Mouse (Mus musculus) MEL (cell line): ENCODE data around the gene N4bp2l2. TPM values are rescaled to one million over a fixed set of nuclear protein-coding genes. Genes with fewer than 3 reads are reported as not detected.
A peak's percentile ranks its signal among the peaks of the same experiment; 100 is the strongest.

Experiments used
- DNase-seq: peaks from one replicate; pipeline ENCODE4 v3.0.0; 2011; ENCODE audit warnings: low read depth, low spot score
- H3K27ac ChIP-seq: 2 replicates; pipeline ENCODE4 v1.5.1; 2012; ENCODE audit warnings: low read depth, mild to moderate bottlenecking, control low read depth, low read length, moderate library complexity; ENCODE audit not compliant: control insufficient read depth
- H3K27me3 ChIP-seq, 2 experiments: fragments of 150-350 bp in 1 of 2; sonication (generic) in 1 of 2; 2 replicates each; pipeline ENCODE4 v1.6.1; 2012; ENCODE audit warnings: low read length in 2 of 2, mild to moderate bottlenecking in 2 of 2, improper control_type of control experiment in 1 of 2, moderate library complexity in 1 of 2; ENCODE audit not compliant: insufficient read depth in 2 of 2, control insufficient read depth in 1 of 2
- H3K36me3 ChIP-seq, 2 experiments: 2 replicates each; pipeline ENCODE4 v1.6.1; 2012 to 2014; ENCODE audit warnings: low read length in 2 of 2, improper control_type of control experiment in 1 of 2, inconsistent platforms in 1 of 2, mild to moderate bottlenecking in 1 of 2; ENCODE audit not compliant: insufficient read depth in 2 of 2, control insufficient read depth in 1 of 2
- H3K4me1 ChIP-seq, 2 experiments: fragments of 150-350 bp in 1 of 2; sonication (generic) in 1 of 2; 2 replicates each; pipeline ENCODE4 v1.6.1; 2012; ENCODE audit warnings: low read length in 2 of 2, improper control_type of control experiment in 1 of 2, mild to moderate bottlenecking in 1 of 2; ENCODE audit not compliant: insufficient read depth in 2 of 2, control insufficient read depth in 1 of 2
- H3K4me3 ChIP-seq, 2 experiments: fragments of 150-350 bp in 1 of 2; sonication (generic) in 1 of 2; 2 replicates each; pipeline ENCODE4 v1.5.1; 2012; ENCODE audit warnings: low read depth in 2 of 2, low read length in 2 of 2, mild to moderate bottlenecking in 2 of 2, moderate library complexity in 2 of 2, control low read depth in 1 of 2, improper control_type of control experiment in 1 of 2; ENCODE audit not compliant: control insufficient read depth in 1 of 2, insufficient read depth in 1 of 2
- H3K79me2 ChIP-seq: 2 replicates; pipeline ENCODE4 v1.6.1; 2012; ENCODE audit warnings: mild to moderate bottlenecking, low read length, moderate library complexity; ENCODE audit not compliant: control insufficient read depth, poor library complexity, insufficient read depth
- H3K9ac ChIP-seq: 2 replicates; pipeline ENCODE4 v1.6.1; 2012; ENCODE audit warnings: low read depth, mild to moderate bottlenecking, control low read depth, low read length, moderate library complexity; ENCODE audit not compliant: control insufficient read depth, poor library complexity, severe bottlenecking
- H3K9me3 ChIP-seq: fragments of 150-350 bp; sonication (generic); replicated peaks from 2 replicates; pipeline ENCODE4 v1.6.1; 2012; ENCODE audit warnings: mild to moderate bottlenecking, low read length, improper control_type of control experiment, moderate library complexity; ENCODE audit not compliant: insufficient read depth
- BHLHE40 ChIP-seq: IDR thresholded peaks from 2 replicates; pipeline ENCODE4 v1.6.1; 2012; ENCODE audit warnings: low read depth, mild to moderate bottlenecking, inconsistent platforms, low read length, improper control_type of control experiment, borderline replicate concordance
- CHD1 ChIP-seq: IDR thresholded peaks from 2 replicates; pipeline ENCODE4 v1.6.1; 2012; ENCODE audit warnings: low read depth, mild to moderate bottlenecking, inconsistent platforms, low read length, improper control_type of control experiment
- CHD2 ChIP-seq: IDR thresholded peaks from 2 replicates; pipeline ENCODE4 v1.6.1; 2011; ENCODE audit warnings: low read length, improper control_type of control experiment
- ELF1 ChIP-seq: IDR thresholded peaks from 2 replicates; pipeline ENCODE4 v1.6.1; 2014; ENCODE audit warnings: low read depth, mild to moderate bottlenecking, inconsistent platforms, low read length, improper control_type of control experiment, moderate library complexity
- EP300 ChIP-seq, 2 experiments: IDR thresholded peaks; 2 replicates each; pipeline ENCODE4 v1.6.1; 2011; ENCODE audit warnings: improper control_type of control experiment in 2 of 2, low read length in 2 of 2, low read depth in 1 of 2, mild to moderate bottlenecking in 1 of 2
- GABPA ChIP-seq: IDR thresholded peaks from 2 replicates; pipeline ENCODE4 v1.6.1; 2012; ENCODE audit warnings: low read depth, mild to moderate bottlenecking, inconsistent platforms, low read length, improper control_type of control experiment, moderate library complexity
- GATA1 ChIP-seq: IDR thresholded peaks from 2 replicates; pipeline ENCODE4 v1.6.1; 2011; ENCODE audit warnings: low read depth, low read length, improper control_type of control experiment
- HCFC1 ChIP-seq: IDR thresholded peaks from 2 replicates; pipeline ENCODE4 v1.6.1; 2012; ENCODE audit warnings: low read depth, mild to moderate bottlenecking, inconsistent platforms, low read length, improper control_type of control experiment, moderate library complexity
- JUND ChIP-seq: IDR thresholded peaks from 2 replicates; pipeline ENCODE4 v1.6.1; 2011; ENCODE audit warnings: low read depth, mild to moderate bottlenecking, improper control_type of control experiment, low read length
- KAT2A ChIP-seq: conservative IDR thresholded peaks from 2 replicates; pipeline ENCODE4 v1.6.1; 2012; ENCODE audit warnings: low read depth, low read length, improper control_type of control experiment, inconsistent platforms
- MAX ChIP-seq: IDR thresholded peaks from 2 replicates; pipeline ENCODE4 v1.6.1; 2011; ENCODE audit warnings: low read length, improper control_type of control experiment
- MAZ ChIP-seq: IDR thresholded peaks from 2 replicates; pipeline ENCODE4 v1.6.1; 2012; ENCODE audit warnings: low read depth, mild to moderate bottlenecking, inconsistent platforms, low read length, improper control_type of control experiment
- NELFE ChIP-seq: IDR thresholded peaks from 2 replicates; pipeline ENCODE4 v1.6.1; 2011; ENCODE audit warnings: low read depth, low read length, improper control_type of control experiment
- POLR2A ChIP-seq, 2 experiments: IDR thresholded peaks; 2 replicates each; pipeline ENCODE4 v1.6.1; 2011 to 2012; ENCODE audit warnings: low read length in 2 of 2, mild to moderate bottlenecking in 2 of 2, control low read depth in 1 of 2, improper control_type of control experiment in 1 of 2, low read depth in 1 of 2, moderate library complexity in 1 of 2; ENCODE audit not compliant: control insufficient read depth in 1 of 2, insufficient read depth in 1 of 2, poor library complexity in 1 of 2
- POLR2AphosphoS5 ChIP-seq: IDR thresholded peaks from 2 replicates; pipeline ENCODE4 v1.6.1; 2012; ENCODE audit warnings: low read depth, borderline replicate concordance, mild to moderate bottlenecking, inconsistent platforms, low read length, moderate library complexity, mixed read lengths
- RCOR1 ChIP-seq: IDR thresholded peaks from 2 replicates; pipeline ENCODE4 v1.6.1; 2012; ENCODE audit warnings: low read depth, mild to moderate bottlenecking, inconsistent platforms, low read length, improper control_type of control experiment
- SIN3A ChIP-seq: IDR thresholded peaks from 2 replicates; pipeline ENCODE4 v1.6.1; 2012; ENCODE audit warnings: low read length, improper control_type of control experiment, inconsistent platforms
- SMC3 ChIP-seq: IDR thresholded peaks from 2 replicates; pipeline ENCODE4 v1.6.1; 2011; ENCODE audit warnings: low read depth, low read length, improper control_type of control experiment
- TAL1 ChIP-seq: IDR thresholded peaks from 2 replicates; pipeline ENCODE4 v1.6.1; 2012; ENCODE audit warnings: mild to moderate bottlenecking, inconsistent platforms, low read length, moderate library complexity, mixed read lengths
- TBP ChIP-seq: IDR thresholded peaks from 2 replicates; pipeline ENCODE4 v1.8.0; 2011; ENCODE audit warnings: low read depth, low read length, improper control_type of control experiment
- UBTF ChIP-seq: IDR thresholded peaks from 2 replicates; pipeline ENCODE4 v1.6.1; 2012; ENCODE audit warnings: low read depth, mild to moderate bottlenecking, inconsistent platforms, low read length, improper control_type of control experiment, moderate library complexity, borderline replicate concordance; ENCODE audit not compliant: insufficient read depth
- USF1 ChIP-seq: IDR thresholded peaks from 2 replicates; pipeline ENCODE4 v1.6.1; 2014; ENCODE audit warnings: low read depth, mild to moderate bottlenecking, inconsistent platforms, low read length, improper control_type of control experiment, moderate library complexity
- ZC3H11A ChIP-seq: IDR thresholded peaks from 2 replicates; pipeline ENCODE4 v1.6.1; 2012; ENCODE audit warnings: low read depth, mild to moderate bottlenecking, inconsistent platforms, low read length, improper control_type of control experiment
- ZNF384 ChIP-seq: IDR thresholded peaks from 2 replicates; pipeline ENCODE4 v1.6.1; 2012; ENCODE audit warnings: low read depth, mild to moderate bottlenecking, inconsistent platforms, low read length, improper control_type of control experiment
- polyA plus RNA-seq, 2 experiments: library from polyadenylated mRNA; stranded (reverse) in 1 of 2; unstranded in 1 of 2; fragments of >175 nt in 1 of 2; fragments of >200 nt in 1 of 2; gene quantifications; 2 replicates each; pipeline versions ENCODE4 v1.2.1 to v1.2.4; 2012; ENCODE audit warnings: low replicate concordance in 2 of 2, low read depth in 1 of 2; ENCODE audit not compliant: insufficient read length in 2 of 2, insufficient read depth in 1 of 2, missing spikeins in 1 of 2
- total RNA-seq: library from RNA; depleted of rRNA; stranded (reverse); fragments of 300-350 nt; gene quantifications from 2 replicates; pipeline ENCODE4 v1.2.3, GENCODE M21; 2012

The N4bp2l2 gene
- total and polyA plus RNA-seq, 3 experiments: 67.5 to 74.9 TPM; not detected in 1

DNA sequence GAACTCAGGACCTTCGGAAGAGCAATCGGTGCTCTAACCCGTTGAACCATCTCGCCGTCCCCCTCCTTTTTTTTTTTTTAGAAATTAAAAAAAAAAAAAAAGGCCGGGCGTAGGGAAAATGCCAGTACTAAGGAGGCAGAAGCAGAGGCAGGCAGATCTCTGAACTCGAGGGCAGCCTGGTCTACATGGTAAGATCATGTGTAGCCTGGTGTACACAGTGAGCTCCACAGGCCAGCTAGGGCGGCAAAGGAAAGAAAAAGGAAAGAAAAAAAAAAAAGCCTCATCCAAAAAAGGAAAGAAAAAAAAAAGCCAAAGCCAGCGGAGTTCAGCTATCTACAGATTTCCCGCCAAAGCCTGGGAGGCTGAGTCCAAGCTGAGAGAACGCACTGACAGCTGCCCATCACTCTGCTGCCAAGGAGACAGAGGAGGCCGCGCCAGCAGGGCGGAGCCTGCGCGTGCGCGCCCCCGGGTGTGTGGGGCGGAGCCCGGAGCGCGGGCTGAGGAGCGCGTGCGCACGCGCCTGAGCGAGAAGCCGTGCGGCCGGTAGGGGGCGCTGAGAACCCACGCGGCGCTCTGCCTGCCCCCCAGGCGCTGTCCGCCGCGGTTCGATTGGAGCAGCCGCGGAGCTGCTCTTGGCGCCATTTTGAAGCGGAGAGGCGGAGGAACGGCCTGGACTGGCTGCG lies 7.3 kb upstream of the N4bp2l2 start, which contains the start of gene Pds5b (continued):
- TF ChIP-seq POLR2AphosphoS5: no peak
- peak; percentile 93 for TF ChIP-seq MAX
- TF ChIP-seq CHD1: no peak
- no peak for TF ChIP-seq TAL1
- peak; percentile 80 for TF ChIP-seq GATA1
- peak; percentile 96 for TF ChIP-seq MAZ
- TF ChIP-seq RCOR1: no peak
- no peak for TF ChIP-seq CHD2
- no peak; a peak in 2 of 4 replicates for TF ChIP-seq POLR2A (IDR thresholded peaks at IDR 0.05; ENCODE audit: control insufficient read depth in 1 of 2, insufficient read depth in 1 of 2, low read depth in 1 of 2, low read length in 2 of 2, poor library complexity in 1 of 2)
- TF ChIP-seq EP300 (IDR thresholded peaks at IDR 0.05; ENCODE audit: low read depth in 1 of 2, low read length in 2 of 2): peak in 1 of 2 experiments; percentile 42; a peak in 1 of 4 replicates
- TF ChIP-seq ELF1: peak; percentile 68
- no peak; the same call in 1 of the 2 replicates for TF ChIP-seq NELFE
- peak; percentile 78 for TF ChIP-seq ZC3H11A

DNA sequence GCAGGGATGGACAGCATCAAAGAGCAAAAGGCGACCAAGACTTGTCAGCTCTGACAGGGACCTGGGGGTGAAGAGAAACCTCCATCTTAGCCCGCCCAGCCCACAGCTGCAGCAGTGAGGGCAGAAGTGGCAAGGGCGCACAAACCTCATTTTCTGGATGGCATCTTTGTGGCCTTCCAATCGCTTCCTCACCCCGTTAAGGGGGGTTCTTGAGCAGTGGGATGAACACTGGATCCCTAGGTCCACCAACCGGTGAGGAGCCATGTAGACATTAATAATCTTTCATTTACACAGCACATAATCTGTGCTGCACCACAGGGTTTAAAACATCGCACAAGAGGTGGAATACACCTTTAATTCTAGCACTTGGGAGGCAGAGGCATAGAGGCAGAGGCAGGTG lies 6.4 kb upstream of the N4bp2l2 start:
- H3K9me3 ChIP-seq: no peaks in the 10 kb centered on the region
- no peak overlapping the region for H3K4me3 ChIP-seq

DNA sequence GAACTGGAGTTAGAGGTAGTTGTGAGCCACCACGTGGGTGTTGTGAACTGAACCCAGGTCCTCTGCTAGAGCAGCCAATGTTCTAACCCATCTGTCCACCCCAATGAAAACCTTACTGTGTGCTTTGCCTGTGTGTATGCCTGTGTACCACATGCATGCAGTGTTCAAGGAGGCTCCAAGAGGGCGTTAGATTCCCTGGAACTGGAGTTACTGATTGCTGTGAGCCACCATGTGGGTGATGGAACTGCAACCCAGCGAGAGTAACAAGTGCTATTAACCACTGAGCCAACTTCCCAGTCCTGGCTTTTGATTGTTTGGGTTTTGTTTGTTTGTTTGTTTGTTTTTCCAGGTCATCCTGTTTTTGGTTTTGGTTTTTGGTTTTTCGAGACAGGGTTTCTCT lies 2.7 kb upstream of the N4bp2l2 start:
- no peaks in the 10 kb centered on the region for H3K27me3 ChIP-seq
- H3K9ac ChIP-seq: no peak overlapping the region
- peaks cover 2 to 10% of the 10 kb centered on the region in 2 experiments; a peak in 2 of 4 replicates for H3K4me1 ChIP-seq
- H3K9me3 ChIP-seq: no peaks in the 10 kb centered on the region
- no peak overlapping the region for H3K27ac ChIP-seq
- no peak for DNase-seq
- H3K4me3 ChIP-seq: no peak overlapping the region
- peaks cover 15% of the 10 kb centered on the region for H3K79me2 ChIP-seq
- peaks cover 0 to 7% of the 10 kb centered on the region in 2 experiments; a peak in 2 of 4 replicates for H3K36me3 ChIP-seq
- TF ChIP-seq MAX (no peak), HCFC1 (no peak), KAT2A (no peak), GABPA (no peak), JUND (no peak), BHLHE40 (no peak), ZNF384 (no peak), UBTF (no peak), CHD1 (no peak), TAL1 (no peak), SIN3A (no peak), TBP (no peak), GATA1 (no peak)

More for the DNA sequence above, 6.4 kb upstream of the N4bp2l2 start:
- no peak overlapping the region for H3K9ac ChIP-seq
- no peak overlapping the region for H3K27ac ChIP-seq
- no peaks in the 10 kb centered on the region for H3K27me3 ChIP-seq
- peaks cover 32% of the 10 kb centered on the region for H3K79me2 ChIP-seq
- H3K36me3 ChIP-seq: peaks cover 0 to 21% of the 10 kb centered on the region in 2 experiments; a peak in 3 of 4 replicates
- no peak for DNase-seq
- TF ChIP-seq SIN3A: no peak
- no peak for TF ChIP-seq TAL1
- TF ChIP-seq NELFE: no peak
- no peak for TF ChIP-seq EP300 (IDR thresholded peaks at IDR 0.05; ENCODE audit: low read depth in 1 of 2, low read length in 2 of 2)
- TF ChIP-seq BHLHE40: no peak
- TF ChIP-seq SMC3: no peak
- TF ChIP-seq USF1: no peak
- TF ChIP-seq, all 39 proteins: peak for 0
- peaks cover 0 to 13% of the 10 kb centered on the region in 2 experiments; a peak in 3 of 4 replicates for H3K4me1 ChIP-seq
